Mouse (Mus musculus) E14TG2a.4 (cell line): ENCODE measurements around the gene Mlxip.

Experiments
- H3K27me3 ChIP-seq: 2 replicates; pipeline ENCODE4 v1.6.1; 2014; ENCODE audit warnings: low read length, control low read depth; ENCODE audit not compliant: insufficient read depth
- H3K36me3 ChIP-seq: 2 replicates; pipeline ENCODE4 v1.6.1; 2014; ENCODE audit warnings: low read length, control low read depth; ENCODE audit not compliant: insufficient read depth
- H3K4me1 ChIP-seq: replicated peaks from 2 replicates; pipeline ENCODE4 v1.6.1; 2014; ENCODE audit warnings: low read depth, low read length, control low read depth
- H3K4me3 ChIP-seq: replicated peaks from 2 replicates; pipeline ENCODE4 v1.5.1; 2014; ENCODE audit warnings: mild to moderate bottlenecking, low read length
- H3K9me3 ChIP-seq: 2 replicates; pipeline ENCODE4 v1.6.1; 2014; ENCODE audit warnings: low read length, control low read depth
- CTCF ChIP-seq: conservative IDR thresholded peaks from 2 replicates; pipeline ENCODE4 v1.5.1; 2014; ENCODE audit warnings: low read length
- NANOG ChIP-seq: IDR thresholded peaks from 2 replicates; pipeline ENCODE4 v1.6.1; 2014; ENCODE audit warnings: borderline replicate concordance, low read length, mixed read lengths
- POU5F1 ChIP-seq: IDR thresholded peaks from 2 replicates; pipeline ENCODE4 v1.6.1; 2014; ENCODE audit warnings: low read length, borderline replicate concordance

Mlxip gene

DNA sequence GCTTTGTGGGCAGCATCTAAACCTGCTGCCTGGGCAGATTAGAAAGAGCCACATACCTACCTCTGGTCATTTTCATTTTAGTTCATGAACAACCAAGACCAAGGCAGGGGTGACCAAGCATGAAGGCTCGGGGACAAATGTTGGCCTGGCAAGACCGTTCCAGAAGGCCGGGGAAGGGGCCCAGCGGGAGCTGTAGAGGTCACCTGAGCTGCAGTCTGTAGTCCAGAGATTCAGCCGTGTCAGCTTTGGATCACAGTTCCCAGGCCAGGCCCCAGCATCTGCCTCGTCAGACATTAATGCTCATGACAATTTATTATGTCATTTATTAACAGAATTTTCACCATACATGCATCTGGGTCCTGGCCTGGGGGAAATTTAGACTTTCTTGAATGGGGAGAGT lies 35.2 kb upstream of the Mlxip start:
- no peaks in the 10 kb centered on the region for H3K27me3 ChIP-seq
- H3K36me3 ChIP-seq: peaks cover 95% of the 10 kb centered on the region
- no peaks in the 10 kb centered on the region for H3K9me3 ChIP-seq
- H3K4me1 ChIP-seq: peaks cover 44% of the 10 kb centered on the region
- no peak overlapping the region for H3K4me3 ChIP-seq
- no peak for TF ChIP-seq NANOG
- no peak for TF ChIP-seq POU5F1
- TF ChIP-seq CTCF: no peak

DNA sequence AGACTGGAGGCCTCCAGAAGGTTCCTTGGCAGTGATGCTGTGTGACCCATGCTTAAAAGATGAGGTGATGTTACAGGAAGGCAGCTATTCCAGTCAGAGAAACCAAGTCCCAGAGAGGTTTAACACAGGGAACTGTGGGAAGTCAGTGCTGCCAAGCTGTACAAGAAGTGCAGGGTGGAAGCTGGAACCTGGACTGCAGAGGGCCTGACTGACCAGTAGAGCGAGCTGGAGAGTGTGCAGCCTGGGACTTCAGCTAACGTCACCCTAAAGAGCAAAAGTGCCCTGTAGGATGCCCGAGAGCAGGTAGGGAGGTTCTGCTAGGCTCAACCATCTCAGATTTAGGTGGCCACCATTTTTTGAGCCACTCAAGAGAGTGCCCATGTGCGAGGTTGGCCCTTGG lies 31.7 kb upstream of the Mlxip start:
- Histone ChIP-seq H3K4me3 (no peak overlapping the region), H3K4me1 (peaks cover 49% of the 10 kb centered on the region), H3K27me3 (no peaks in the 10 kb centered on the region), H3K36me3 (peaks cover 87% of the 10 kb centered on the region), H3K9me3 (no peaks in the 10 kb centered on the region)
- TF ChIP-seq CTCF: no peak
- no peak for TF ChIP-seq NANOG
- TF ChIP-seq POU5F1: no peak

DNA sequence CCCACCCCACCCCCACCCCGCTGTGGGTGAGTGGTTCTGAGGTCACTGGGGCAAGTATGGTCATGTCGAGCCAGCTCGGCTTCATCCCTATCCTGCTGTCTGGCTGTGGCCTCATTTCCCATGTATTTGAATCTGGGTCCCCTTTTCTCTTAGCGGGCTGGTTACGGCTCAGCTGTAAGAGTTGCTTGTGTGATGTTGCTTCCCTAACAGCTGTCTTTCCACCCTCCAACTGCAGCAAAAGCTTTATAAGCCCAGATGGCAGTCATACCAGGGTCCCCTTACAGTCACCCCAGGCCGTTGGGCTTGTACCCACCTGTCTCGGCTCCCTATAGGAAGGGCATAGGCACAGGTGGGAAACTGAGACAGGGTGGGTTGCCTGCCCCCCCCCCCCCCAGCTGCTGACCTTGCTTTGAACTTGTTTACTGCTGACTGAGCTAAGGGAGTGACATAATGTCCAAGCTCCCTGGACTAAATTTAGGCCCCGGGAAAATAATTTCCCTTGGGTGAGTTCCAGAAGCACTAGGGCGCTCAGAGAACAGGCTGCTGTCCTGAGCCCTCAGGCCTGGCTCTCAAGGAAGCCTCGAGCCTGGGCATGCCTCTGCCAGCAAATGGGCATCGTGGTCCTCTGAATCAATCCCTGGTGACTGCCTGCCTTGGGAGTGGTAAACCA lies 30.2 kb upstream of the Mlxip start:
- TF ChIP-seq CTCF (no peak), POU5F1 (no peak), NANOG (no peak)
- H3K9me3 ChIP-seq: no peaks in the 10 kb centered on the region
- H3K4me3 ChIP-seq: peak overlapping the region; percentile 7; the same call in 1 of the 2 replicates
- H3K27me3 ChIP-seq: no peaks in the 10 kb centered on the region
- peaks cover 80% of the 10 kb centered on the region for H3K36me3 ChIP-seq
- peaks cover 62% of the 10 kb centered on the region for H3K4me1 ChIP-seq

DNA sequence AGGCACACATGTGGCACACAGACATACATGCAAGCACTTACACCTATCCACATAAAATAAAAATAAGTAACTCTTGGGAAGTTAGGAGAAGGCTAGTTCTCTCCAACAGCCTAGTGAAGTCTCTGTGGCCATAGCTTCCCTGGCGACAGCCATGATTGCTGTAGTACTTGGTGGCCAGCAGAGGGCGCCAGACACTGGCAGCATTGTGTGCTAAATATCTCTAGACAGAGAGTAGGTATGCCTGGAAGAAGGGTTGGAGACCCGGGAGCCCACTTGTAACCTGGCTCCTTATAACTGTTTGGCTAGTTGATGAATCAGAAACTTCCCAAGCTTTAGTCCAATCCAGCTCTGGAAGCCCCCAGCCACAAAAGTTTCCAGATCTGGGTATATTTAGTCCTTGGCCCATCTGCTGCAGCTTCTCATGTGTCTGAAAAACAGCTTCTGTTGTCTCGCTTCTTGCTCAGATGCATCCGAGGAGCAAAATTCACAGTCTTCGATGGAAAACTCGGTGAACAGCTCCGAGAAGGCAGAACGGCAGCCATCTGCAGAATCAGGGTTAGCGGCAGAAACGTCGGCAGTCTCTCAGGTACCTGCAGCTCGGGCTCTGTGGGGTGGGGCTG lies 25.6 kb upstream of the Mlxip start:
- Histone ChIP-seq H3K4me3 (peak overlapping the region; percentile 20), H3K27me3 (no peaks in the 10 kb centered on the region), H3K9me3 (no peaks in the 10 kb centered on the region), H3K36me3 (peaks cover 71% of the 10 kb centered on the region), H3K4me1 (peaks cover 95% of the 10 kb centered on the region)
- TF ChIP-seq CTCF: peak; percentile 95
- TF ChIP-seq POU5F1: no peak
- TF ChIP-seq NANOG: no peak

DNA sequence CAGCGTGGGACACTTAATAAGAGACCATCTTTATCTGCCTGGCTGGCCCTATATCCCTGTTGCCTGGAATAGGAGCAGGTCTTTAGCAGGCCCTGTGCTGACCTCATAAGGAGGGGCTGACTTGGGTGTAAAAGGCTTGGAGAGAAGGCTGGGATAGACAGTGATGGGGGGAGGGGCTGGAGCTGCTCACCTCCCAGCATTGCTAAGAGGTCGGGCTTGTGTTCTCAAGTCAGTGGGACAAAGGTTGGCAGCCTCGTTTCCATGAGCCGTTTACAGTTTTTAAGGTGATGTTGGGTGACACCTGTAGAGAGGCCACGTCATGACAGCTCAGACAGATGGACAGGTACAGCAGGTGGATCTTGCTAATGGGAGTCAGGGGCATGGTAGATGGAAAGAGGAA lies 24.5 kb upstream of the Mlxip start:
- Histone ChIP-seq H3K36me3 (peaks cover 64% of the 10 kb centered on the region), H3K4me1 (peaks cover 95% of the 10 kb centered on the region), H3K27me3 (no peaks in the 10 kb centered on the region), H3K4me3 (peak overlapping the region; percentile 20), H3K9me3 (no peaks in the 10 kb centered on the region)
- TF ChIP-seq NANOG (no peak), CTCF (no peak), POU5F1 (no peak)

DNA sequence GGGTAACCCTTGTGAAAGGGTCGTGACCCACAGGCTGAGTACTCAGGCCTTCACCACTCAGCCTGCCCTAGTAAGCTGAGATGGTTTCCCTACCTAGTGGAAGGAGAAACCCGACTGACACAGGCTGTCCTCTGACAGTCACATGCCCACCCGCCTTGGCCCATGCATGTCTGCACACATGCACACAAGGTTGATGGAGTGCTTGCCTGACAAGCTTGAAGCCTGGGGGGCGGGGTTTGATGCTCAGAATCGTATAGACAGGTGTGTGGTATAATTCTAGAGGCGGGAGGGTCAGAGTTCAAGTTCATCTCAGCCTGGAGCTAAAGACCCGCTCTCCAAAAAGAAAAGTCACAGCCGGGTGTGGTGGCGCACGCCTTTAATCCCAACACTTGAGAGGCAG lies 19.3 kb upstream of the Mlxip start:
- H3K27me3 ChIP-seq: no peaks in the 10 kb centered on the region
- H3K9me3 ChIP-seq: no peaks in the 10 kb centered on the region
- peak overlapping the region; percentile 43; the same call in 1 of the 2 replicates for H3K4me3 ChIP-seq
- TF ChIP-seq POU5F1: no peak
- no peak for TF ChIP-seq CTCF
- TF ChIP-seq NANOG: no peak
- H3K4me1 ChIP-seq: peaks cover 85% of the 10 kb centered on the region
- H3K36me3 ChIP-seq: peaks cover 37% of the 10 kb centered on the region

DNA sequence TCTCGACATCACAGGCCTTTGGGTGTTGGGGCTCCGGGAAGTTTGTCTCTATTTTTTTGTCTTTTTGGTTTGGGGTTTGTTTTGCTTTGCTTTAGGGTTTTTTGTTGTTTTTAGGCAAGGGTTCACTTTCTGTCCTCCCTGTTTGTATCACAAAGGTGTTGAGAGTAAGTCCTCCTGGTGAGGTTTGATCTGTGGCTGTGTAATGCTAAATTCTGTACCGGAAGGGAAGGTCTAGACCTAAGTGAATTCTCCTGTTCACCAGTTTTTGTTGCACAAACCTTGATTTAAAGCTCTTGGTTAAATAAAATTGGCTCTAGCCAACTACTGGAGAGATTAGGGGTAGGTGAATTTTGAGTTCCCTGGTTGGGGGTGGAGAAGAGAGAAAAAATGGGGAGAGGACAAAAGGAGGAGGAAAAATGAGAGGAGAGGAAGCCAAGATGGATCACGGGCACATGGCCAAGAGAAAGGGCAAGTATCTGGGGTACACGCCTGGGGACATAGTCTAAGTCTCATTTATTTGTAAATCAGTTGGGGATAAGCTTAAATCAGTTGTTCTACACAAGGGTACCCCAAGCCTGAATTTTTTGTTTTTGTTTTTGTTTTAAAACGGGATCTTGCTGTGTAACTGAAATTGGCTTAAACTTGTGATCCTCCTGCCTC lies 18.7 kb upstream of the Mlxip start:
- Histone ChIP-seq H3K4me1 (peaks cover 81% of the 10 kb centered on the region), H3K4me3 (peak overlapping the region; percentile 43; the same call in 1 of the 2 replicates), H3K36me3 (peaks cover 32% of the 10 kb centered on the region), H3K9me3 (no peaks in the 10 kb centered on the region), H3K27me3 (no peaks in the 10 kb centered on the region)
- no peak for TF ChIP-seq CTCF
- peak; percentile 11; the same call in 1 of the 2 replicates for TF ChIP-seq POU5F1
- peak; percentile 95 for TF ChIP-seq NANOG

DNA sequence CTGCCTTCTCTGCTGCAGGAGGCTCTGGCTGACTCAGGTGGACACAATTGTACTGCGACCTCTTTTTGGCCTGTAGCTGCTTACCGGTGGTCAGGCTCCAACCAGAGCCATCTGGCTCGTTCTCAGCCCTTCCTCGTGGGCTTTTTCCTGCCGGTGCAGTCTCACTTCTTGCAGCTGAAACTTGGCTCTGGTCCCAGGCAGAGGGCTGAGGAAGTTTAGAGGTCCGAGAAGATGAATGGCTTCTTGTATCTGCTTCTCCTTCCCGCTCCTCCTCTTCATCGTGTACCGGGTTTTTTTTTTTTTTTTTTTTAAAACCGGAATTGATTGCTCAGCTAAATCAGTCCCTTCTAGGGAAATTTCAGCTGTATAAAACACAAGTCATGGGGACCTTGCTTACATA lies 18.0 kb upstream of the Mlxip start:
- Histone ChIP-seq H3K4me1 (peaks cover 81% of the 10 kb centered on the region), H3K27me3 (no peaks in the 10 kb centered on the region), H3K9me3 (no peaks in the 10 kb centered on the region), H3K4me3 (peak overlapping the region; percentile 76), H3K36me3 (peaks cover 25% of the 10 kb centered on the region)
- TF ChIP-seq CTCF (no peak), POU5F1 (no peak), NANOG (no peak)
